Comparison of ENCODE assay signal across 18 mouse cellular contexts in the genomic region with DNA sequence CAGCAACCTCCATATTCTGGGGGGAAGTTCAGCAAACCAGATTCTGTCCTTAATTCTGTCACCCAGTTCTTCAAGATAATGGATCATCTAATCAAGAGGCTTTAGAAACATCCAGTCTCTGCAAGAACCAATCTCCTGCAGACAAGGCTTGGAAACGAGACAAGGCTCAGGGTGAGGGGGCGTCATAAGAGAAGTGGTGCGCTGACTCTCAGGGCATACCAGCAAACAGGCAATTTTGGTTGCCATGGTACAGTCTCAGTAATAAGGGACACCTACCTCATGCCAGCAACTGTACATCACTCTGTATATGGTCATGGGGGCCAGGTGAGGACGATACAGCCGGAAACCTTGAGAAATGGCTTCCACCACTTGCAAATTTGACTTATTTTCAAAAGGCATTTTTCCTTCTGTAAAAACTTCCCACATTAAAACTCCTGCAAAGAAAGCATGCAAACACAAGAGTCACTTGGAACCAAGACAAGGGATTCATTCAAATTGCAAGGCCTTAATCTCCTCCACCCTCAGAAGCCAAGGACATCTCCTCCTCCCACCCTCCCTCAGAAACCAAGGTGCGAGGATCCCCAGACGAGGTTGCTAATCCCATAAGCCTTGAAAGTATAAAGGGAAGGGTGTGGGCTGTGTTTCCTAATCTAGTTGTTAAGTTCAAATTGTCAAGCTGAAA. TPM values are rescaled to one million over a fixed set of nuclear protein-coding genes. Genes with fewer than 3 reads are reported as not detected.
DNase-seq lines count a peak whose midpoint lies in the region; ATAC-seq and TF ChIP-seq lines count a peak whose summit lies in the region.
"Had no signal": no experiment of that assay in that cellular context is flagged by ENCODE, and none has a peak within 500 bp of the region (broad histone marks: within the 10 kb centered on the region; RNA-seq: fewer than 3 reads in every experiment).

No protein-coding gene starts in this region.

- no peaks in the 10 kb centered on the region for H3K27me3 ChIP-seq in forebrain, embryonic 13.5 days
- no peaks in the 10 kb centered on the region for H3K27me3 ChIP-seq in forebrain, embryonic 11.5 days (ENCODE audit: control insufficient read depth, insufficient read depth, low read length)
- H3K27me3 ChIP-seq in intestine, embryonic 14.5 days (replicated peaks; ENCODE audit: control insufficient read depth, insufficient read depth, low read length): no peaks in the 10 kb centered on the region
- H3K27me3 ChIP-seq in intestine, embryonic 15.5 days (replicated peaks): no peaks in the 10 kb centered on the region
- no peaks in the 10 kb centered on the region for H3K27me3 ChIP-seq in stomach, embryonic 15.5 days (replicated peaks)
- no peaks in the 10 kb centered on the region for H3K27me3 ChIP-seq in stomach, postnatal 0 days (ENCODE audit: control insufficient read depth, insufficient read depth, low read length)

- no peak for TF ChIP-seq EP300 in stomach, postnatal 0 days (optimal IDR thresholded peaks at IDR 0.05)

- ATAC-seq in forebrain, embryonic 13.5 days: peak; percentile 34; the same call in 1 of the 2 replicates
- no peak for ATAC-seq in forebrain, embryonic 11.5 days (replicated peaks; ENCODE audit: low FRiP score)
- no peak for ATAC-seq in intestine, embryonic 14.5 days (replicated peaks; ENCODE audit: low FRiP score, low TSS enrichment, low read depth)
- no peak for ATAC-seq in intestine, embryonic 15.5 days
- no peak for ATAC-seq in stomach, embryonic 15.5 days (ENCODE audit: insufficient read depth, low FRiP score, low read depth)
- ATAC-seq in stomach, postnatal 0 days (ENCODE audit: low FRiP score, low TSS enrichment): no peak
- ATAC-seq: inflammation-experienced regulatory T-cells, adult 6 months had no signal

- no peak overlapping the region for H3K27ac ChIP-seq in forebrain, embryonic 13.5 days
- H3K27ac ChIP-seq in forebrain, embryonic 11.5 days (ENCODE audit: low read depth, low read length): no peak overlapping the region
- H3K27ac ChIP-seq in intestine, embryonic 14.5 days (ENCODE audit: low read depth): no peak overlapping the region
- H3K27ac ChIP-seq in intestine, embryonic 15.5 days: no peak overlapping the region
- peak overlapping the region; percentile 35; the same call in 1 of the 2 replicates for H3K27ac ChIP-seq in stomach, embryonic 15.5 days
- H3K27ac ChIP-seq in stomach, postnatal 0 days (replicated peaks): no peak overlapping the region
- H3K27ac ChIP-seq: kidney, postnatal 0 days; macrophage had no signal

- no peaks in the 10 kb centered on the region for H3K9me3 ChIP-seq in forebrain, embryonic 13.5 days (replicated peaks)
- H3K9me3 ChIP-seq in forebrain, embryonic 11.5 days (ENCODE audit: control insufficient read depth, low read length): no peaks in the 10 kb centered on the region
- no peaks in the 10 kb centered on the region for H3K9me3 ChIP-seq in intestine, embryonic 14.5 days (ENCODE audit: control insufficient read depth, low read length)
- H3K9me3 ChIP-seq in intestine, embryonic 15.5 days: no peaks in the 10 kb centered on the region
- no peaks in the 10 kb centered on the region for H3K9me3 ChIP-seq in stomach, embryonic 15.5 days
- no peaks in the 10 kb centered on the region for H3K9me3 ChIP-seq in stomach, postnatal 0 days (ENCODE audit: control insufficient read depth, low read length)

- no peak for TF ChIP-seq CTCF in stomach, postnatal 0 days (IDR thresholded peaks at IDR 0.05; ENCODE audit: low read depth)

- H3K4me3 ChIP-seq in forebrain, embryonic 13.5 days: no peak overlapping the region
- no peak overlapping the region for H3K4me3 ChIP-seq in forebrain, embryonic 11.5 days (ENCODE audit: low read depth, low read length)
- no peak overlapping the region for H3K4me3 ChIP-seq in intestine, embryonic 14.5 days (ENCODE audit: low read depth, low read length)
- no peak overlapping the region for H3K4me3 ChIP-seq in intestine, embryonic 15.5 days (replicated peaks)
- H3K4me3 ChIP-seq in stomach, embryonic 15.5 days (replicated peaks): no peak overlapping the region
- H3K4me3 ChIP-seq in stomach, postnatal 0 days (ENCODE audit: low read depth, low read length): no peak overlapping the region

- 53% methylated on average over 7 of the region's 7 CpGs for WGBS in forebrain, embryonic 13.5 days
- 56% methylated on average over 7 of the region's 7 CpGs for WGBS in forebrain, embryonic 11.5 days
- 68% methylated on average over 7 of the region's 7 CpGs for WGBS in intestine, embryonic 14.5 days
- 67% methylated on average over 7 of the region's 7 CpGs for WGBS in intestine, embryonic 15.5 days
- 61% methylated on average over 7 of the region's 7 CpGs for WGBS in stomach, embryonic 15.5 days
- WGBS in stomach, postnatal 0 days: 48% methylated on average over 7 of the region's 7 CpGs

- no peak overlapping the region for H3K9ac ChIP-seq in forebrain, embryonic 13.5 days
- no peak overlapping the region for H3K9ac ChIP-seq in forebrain, embryonic 11.5 days (ENCODE audit: low read length)
- no peak overlapping the region for H3K9ac ChIP-seq in intestine, embryonic 14.5 days (ENCODE audit: low read length)
- H3K9ac ChIP-seq in intestine, embryonic 15.5 days: no peak overlapping the region
- H3K9ac ChIP-seq in stomach, embryonic 15.5 days: no peak overlapping the region
- no peak overlapping the region for H3K9ac ChIP-seq in stomach, postnatal 0 days (ENCODE audit: low read length)

- DNase-seq in forebrain, embryonic 11.5 days (ENCODE audit: low spot score): no peak
- peak; percentile 38 for DNase-seq in intestine, embryonic 14.5 days (ENCODE audit: low spot score)
- no peak for DNase-seq in stomach, postnatal 0 days (ENCODE audit: low spot score)
- peak; percentile 74 for DNase-seq in testis, postnatal 14 days (ENCODE audit: low spot score)
- no peak for DNase-seq in layer of hippocampus, adult 9-11 months
- DNase-seq: cerebellum, adult 9-11 months; thymus, adult 18-20 months had no signal

- peaks cover 16% of the 10 kb centered on the region; the same call in 1 of the 2 replicates for H3K4me1 ChIP-seq in forebrain, embryonic 13.5 days
- H3K4me1 ChIP-seq in forebrain, embryonic 11.5 days (replicated peaks; ENCODE audit: control insufficient read depth, insufficient read depth, low read length): no peaks in the 10 kb centered on the region
- peaks cover 5% of the 10 kb centered on the region; the same call in 1 of the 2 replicates for H3K4me1 ChIP-seq in intestine, embryonic 14.5 days (replicated peaks; ENCODE audit: control insufficient read depth, insufficient read depth, low read length)
- no peaks in the 10 kb centered on the region for H3K4me1 ChIP-seq in intestine, embryonic 15.5 days (replicated peaks)
- no peaks in the 10 kb centered on the region; the same call in 1 of the 2 replicates for H3K4me1 ChIP-seq in stomach, embryonic 15.5 days
- H3K4me1 ChIP-seq in stomach, postnatal 0 days (replicated peaks; ENCODE audit: control insufficient read depth, insufficient read depth): 0 out of 2 replicates have a peak, but pooled peaks cover 2% of the 10 kb centered on the region

- H3K4me2 ChIP-seq in forebrain, embryonic 13.5 days: no peak overlapping the region
- no peak overlapping the region for H3K4me2 ChIP-seq in forebrain, embryonic 11.5 days (ENCODE audit: low read depth, low read length, severe bottlenecking)
- no peak overlapping the region for H3K4me2 ChIP-seq in intestine, embryonic 14.5 days (ENCODE audit: low read length)
- H3K4me2 ChIP-seq in intestine, embryonic 15.5 days (replicated peaks): no peak overlapping the region
- no peak overlapping the region for H3K4me2 ChIP-seq in stomach, embryonic 15.5 days
- no peak overlapping the region for H3K4me2 ChIP-seq in stomach, postnatal 0 days (replicated peaks; ENCODE audit: low read depth)

- no peaks in the 10 kb centered on the region for H3K36me3 ChIP-seq in forebrain, embryonic 13.5 days (ENCODE audit: poor library complexity, severe bottlenecking)
- no peaks in the 10 kb centered on the region for H3K36me3 ChIP-seq in forebrain, embryonic 11.5 days (ENCODE audit: control insufficient read depth, insufficient read depth, low read length)
- no peaks in the 10 kb centered on the region for H3K36me3 ChIP-seq in intestine, embryonic 14.5 days (ENCODE audit: control insufficient read depth, insufficient read depth, low read length)
- no peaks in the 10 kb centered on the region for H3K36me3 ChIP-seq in intestine, embryonic 15.5 days
- H3K36me3 ChIP-seq in stomach, embryonic 15.5 days: no peaks in the 10 kb centered on the region
- H3K36me3 ChIP-seq in stomach, postnatal 0 days (ENCODE audit: control insufficient read depth, insufficient read depth, low read length): no peaks in the 10 kb centered on the region

RNA-seq across cellular contexts. Expression of a gene that starts 51.4 kb away (rescaled TPM):
- polyA plus RNA-seq in forebrain, embryonic 13.5 days (2015; fragmentation: Nextera tagmentation; extraction: Ambion mirVana): 0.36 and 1.4 TPM in 2 replicates
- polyA plus RNA-seq in forebrain, embryonic 11.5 days (2014; fragmentation: Nextera tagmentation; extraction: Ambion mirVana): 0.20 and 1.1 TPM in 2 replicates
- polyA plus RNA-seq in intestine, embryonic 14.5 days (2014; fragmentation: Nextera tagmentation; extraction: Ambion mirVana): 13.2 and 15.2 TPM in 2 replicates
- polyA plus RNA-seq in intestine, embryonic 15.5 days (2015; fragmentation: Nextera tagmentation; extraction: Ambion mirVana): 30.5 and 31.6 TPM in 2 replicates
- 14.3 and 14.5 TPM in 2 replicates for polyA plus RNA-seq in stomach, embryonic 15.5 days (2015; fragmentation: Nextera tagmentation; extraction: Ambion mirVana)
- polyA plus RNA-seq in stomach, postnatal 0 days (2015; fragmentation: Nextera tagmentation; extraction: Ambion mirVana): 64.5 and 64.7 TPM in 2 replicates
- polyA plus RNA-seq: macrophage had no signal

RNA-seq across cellular contexts. Expression of a gene that starts 53.6 kb away (rescaled TPM):
- polyA plus RNA-seq in forebrain, embryonic 13.5 days (2015; fragmentation: Nextera tagmentation; extraction: Ambion mirVana): 0.08 TPM in 1 of 2 replicates, not detected in the other
- not detected in 2 replicates for polyA plus RNA-seq in forebrain, embryonic 11.5 days (2014; fragmentation: Nextera tagmentation; extraction: Ambion mirVana)
- polyA plus RNA-seq in intestine, embryonic 14.5 days (2014; fragmentation: Nextera tagmentation; extraction: Ambion mirVana): 0.22 and 0.23 TPM in 2 replicates
- 0.39 and 0.57 TPM in 2 replicates for polyA plus RNA-seq in intestine, embryonic 15.5 days (2015; fragmentation: Nextera tagmentation; extraction: Ambion mirVana)
- polyA plus RNA-seq in stomach, embryonic 15.5 days (2015; fragmentation: Nextera tagmentation; extraction: Ambion mirVana): 0.36 and 0.37 TPM in 2 replicates
- 0.16 and 0.21 TPM in 2 replicates for polyA plus RNA-seq in stomach, postnatal 0 days (2015; fragmentation: Nextera tagmentation; extraction: Ambion mirVana)

RNA-seq across cellular contexts. Expression of a gene that starts 54.9 kb away (rescaled TPM):
- not detected in 2 replicates for polyA plus RNA-seq in forebrain, embryonic 13.5 days (2015; fragmentation: Nextera tagmentation; extraction: Ambion mirVana)
- polyA plus RNA-seq in forebrain, embryonic 11.5 days (2014; fragmentation: Nextera tagmentation; extraction: Ambion mirVana): not detected in 2 replicates
- polyA plus RNA-seq in intestine, embryonic 14.5 days (2014; fragmentation: Nextera tagmentation; extraction: Ambion mirVana): not detected in 2 replicates
- polyA plus RNA-seq in intestine, embryonic 15.5 days (2015; fragmentation: Nextera tagmentation; extraction: Ambion mirVana): 0.06 TPM in 1 of 2 replicates, not detected in the other
- polyA plus RNA-seq in stomach, embryonic 15.5 days (2015; fragmentation: Nextera tagmentation; extraction: Ambion mirVana): not detected in 2 replicates
- 0.06 TPM in 1 of 2 replicates, not detected in the other for polyA plus RNA-seq in stomach, postnatal 0 days (2015; fragmentation: Nextera tagmentation; extraction: Ambion mirVana)
- polyA plus RNA-seq: embryonic facial prominence, embryonic 11.5 days; frontal cortex, adult 2 months; heart, embryonic 16.5 days; limb, embryonic 11.5 days; liver, embryonic 16.5 days; macrophage had no signal

Comparison
In these comparisons a context has a peak if more than half of its experiments do, and no peak if none do; other contexts are left out.
1. DNase-seq: peak in intestine, embryonic 14.5 days (single experiment) and testis, postnatal 14 days (single experiment); none in forebrain, embryonic 11.5 days (single experiment), stomach, postnatal 0 days (single experiment) and layer of hippocampus, adult 9-11 months (single experiment).